Mouse (Mus musculus): ENCODE results near the gene 1600012H06Rik. TPM values are rescaled to one million over a fixed set of nuclear protein-coding genes. Genes with fewer than 3 reads are reported as not detected.
"Not testable (repeated sequence)": the region's sequence is repeated elsewhere in the genome, so short reads cannot be mapped to it uniquely, and the experiment has no call there.

The 1600012H06Rik gene
- total RNA-seq, 2 experiments from 2014 or later: 17.3 to 20.1 TPM

DNA sequence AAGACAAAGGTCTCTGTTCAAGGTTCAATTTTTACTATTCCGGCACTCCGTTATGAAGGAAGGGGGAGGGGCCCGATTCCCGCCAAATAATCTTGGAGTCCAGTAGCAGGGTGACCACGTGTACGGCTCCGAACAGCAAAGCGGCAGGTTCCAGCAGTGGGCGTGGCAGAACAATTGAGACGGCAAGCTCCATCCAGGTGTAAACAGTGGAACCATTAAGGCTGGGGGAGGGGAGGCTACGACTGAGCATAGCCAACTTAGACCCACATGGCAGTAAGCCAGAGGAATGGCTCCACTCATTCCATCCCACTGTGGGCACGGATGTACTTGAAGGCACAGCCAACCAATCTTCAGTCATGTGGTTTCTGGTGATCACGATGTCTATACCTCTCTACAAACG lies 7.7 kb upstream of the 1600012H06Rik start:
- DNase-seq (ENCODE audit: low spot score in 2 of 2); intact Hi-C loops (cut with DNase I): not testable (repeated sequence)

DNA sequence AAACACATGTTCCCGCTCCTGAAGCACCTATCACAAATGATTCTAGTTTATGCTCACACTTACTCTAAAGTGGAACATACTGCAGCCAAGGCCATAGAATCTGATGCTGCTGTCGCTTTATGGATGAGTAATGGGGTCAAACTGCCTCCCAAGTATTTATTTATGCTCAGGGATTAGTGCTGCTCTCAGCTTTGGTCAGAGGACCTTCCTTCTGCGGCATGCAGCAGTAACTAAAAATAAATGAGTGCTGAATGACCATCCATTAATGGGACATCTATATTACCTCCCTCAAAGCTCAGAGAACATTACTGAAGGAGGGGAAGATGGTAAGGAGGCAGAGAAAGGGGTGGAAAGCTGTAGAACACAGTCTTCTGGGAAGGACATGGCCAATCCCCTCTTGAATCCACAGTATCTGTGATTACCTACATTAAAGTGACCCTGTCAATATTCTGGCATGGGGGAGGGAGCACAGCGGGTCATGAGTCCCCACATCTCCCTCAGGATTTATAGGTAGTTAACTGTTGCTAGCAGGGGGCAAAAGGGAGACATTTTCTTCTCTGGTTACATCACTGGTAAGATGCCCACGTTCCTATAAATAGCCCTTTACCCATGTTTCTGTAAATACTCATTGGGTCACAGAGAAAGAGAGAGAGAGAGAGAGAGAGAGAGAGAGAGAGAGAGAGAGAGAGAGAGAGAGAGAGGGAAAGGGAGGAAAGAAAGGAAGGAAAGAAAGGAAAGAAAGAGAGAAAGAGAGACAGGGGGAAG lies 7.0 kb upstream of the 1600012H06Rik start:
- no peak for DNase-seq (ENCODE audit: low spot score in 2 of 2)
- intact Hi-C loops (cut with DNase I): no loop called here

DNA sequence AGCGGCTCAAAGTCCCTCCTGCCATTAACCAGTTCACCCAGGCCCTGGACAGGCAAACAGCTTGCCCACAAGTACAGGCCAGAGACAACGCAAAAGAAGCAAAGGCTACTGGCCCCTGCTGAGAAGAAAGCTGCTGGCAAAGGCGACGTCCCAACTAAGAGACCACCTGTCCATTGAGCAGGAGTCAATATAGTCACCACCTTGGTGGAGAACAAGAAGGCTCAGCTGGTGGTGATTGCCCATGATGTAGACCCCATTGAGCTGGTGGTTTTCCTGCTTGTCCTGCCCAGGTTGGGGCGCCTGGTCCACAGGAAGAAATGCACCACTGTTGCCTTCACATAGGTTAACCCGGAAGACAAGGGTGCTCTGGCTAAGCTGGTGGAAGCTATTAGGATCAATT lies 803 bp upstream of the 1600012H06Rik start:
- DNase-seq (ENCODE audit: low spot score in 2 of 2); intact Hi-C loops (cut with DNase I): not testable (repeated sequence)

DNA sequence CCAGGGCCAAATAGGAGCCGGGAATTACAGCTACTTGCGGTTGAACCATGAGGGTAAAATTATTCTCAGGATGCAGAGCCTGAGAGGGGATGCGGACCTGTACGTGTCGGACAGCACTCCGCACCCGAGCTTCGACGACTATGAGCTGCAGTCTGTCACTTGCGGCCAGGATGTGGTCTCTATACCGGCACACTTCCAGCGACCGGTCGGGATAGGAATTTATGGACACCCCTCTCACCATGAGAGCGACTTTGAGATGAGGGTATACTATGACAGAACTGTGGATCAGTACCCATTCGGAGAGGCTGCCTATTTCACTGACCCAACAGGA lies 710 bp downstream of the 1600012H06Rik start:
- peak in 1 of 2 experiments; percentile 22 for DNase-seq (ENCODE audit: low spot score in 2 of 2)
- intact Hi-C loops (cut with DNase I): no loop called here

DNA sequence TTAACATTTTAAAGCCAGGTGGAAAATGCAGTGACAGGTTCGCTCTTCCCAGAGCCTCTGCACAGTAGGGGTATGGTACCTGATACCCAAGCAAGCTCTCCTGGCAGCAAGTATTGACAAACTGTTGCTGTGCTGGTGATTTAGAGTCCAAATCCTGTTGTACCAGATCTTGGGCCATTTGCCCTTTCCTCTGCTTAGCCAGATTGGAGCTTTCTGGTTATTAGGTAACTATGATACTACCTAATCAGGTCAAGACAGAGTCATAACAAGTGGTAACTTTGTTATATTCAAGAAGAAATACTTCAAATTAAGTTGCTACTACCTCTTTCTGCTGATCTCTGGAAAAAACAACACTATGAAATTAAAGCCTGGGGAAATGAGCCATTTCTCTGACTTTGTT lies 1.6 kb downstream of the 1600012H06Rik start:
- intact Hi-C loops (cut with DNase I): no loop called here
- no peak for DNase-seq (ENCODE audit: low spot score in 2 of 2)

DNA sequence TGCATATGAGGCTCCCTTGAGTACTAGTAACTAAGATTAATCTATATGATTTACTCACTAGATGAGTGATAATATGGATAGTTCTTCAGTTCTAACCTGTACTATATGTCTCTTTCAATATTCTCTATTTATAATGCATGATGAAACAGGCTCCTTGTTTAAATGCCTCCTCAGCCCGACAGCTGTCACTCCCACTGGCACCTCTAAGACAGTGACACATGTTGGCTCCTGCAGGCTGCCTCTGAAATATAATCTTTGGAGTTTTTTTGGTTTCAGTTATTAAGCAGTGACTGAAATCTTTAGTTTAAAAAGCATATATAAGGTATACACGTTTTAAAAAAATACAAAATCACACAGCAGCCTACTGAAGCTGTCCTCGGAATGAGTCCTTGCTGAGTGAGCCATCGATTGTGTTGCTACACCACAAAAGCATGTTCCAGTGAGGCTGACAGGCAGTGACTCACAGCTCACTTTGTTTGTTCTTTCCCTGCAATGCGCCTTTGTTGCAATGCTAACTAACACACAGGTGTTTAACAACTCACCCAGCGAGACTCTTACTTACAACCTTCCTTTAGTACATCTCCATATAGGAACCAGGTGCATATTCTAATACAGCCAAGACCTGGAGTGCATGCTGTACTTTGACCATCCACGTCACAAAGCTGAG lies 6.3 kb downstream of the 1600012H06Rik start:
- DNase-seq (ENCODE audit: low spot score in 2 of 2): no peak
- intact Hi-C loops (cut with DNase I): no loop called here

DNA sequence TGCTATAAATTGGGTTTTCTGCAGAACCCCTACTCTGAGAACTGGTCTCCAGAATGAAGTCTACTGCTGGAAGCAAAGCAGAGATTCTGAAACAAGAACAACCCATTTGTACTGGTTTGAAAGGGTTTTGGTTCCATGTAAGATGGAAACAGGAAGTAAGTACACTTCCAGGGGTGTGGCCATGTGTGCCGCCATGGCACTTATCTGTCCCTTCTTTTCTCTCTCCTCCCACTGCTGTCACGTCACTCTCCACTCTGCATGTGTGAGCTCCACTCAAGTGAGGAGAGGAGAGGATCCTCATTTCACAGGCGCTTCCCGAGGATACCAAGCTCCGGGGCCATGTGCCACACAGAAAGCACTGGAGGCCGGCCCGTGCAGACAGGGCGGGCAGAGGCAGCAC lies 10.5 kb downstream of the 1600012H06Rik start:
- intact Hi-C loops (cut with DNase I): no loop called here
- no peak for DNase-seq (ENCODE audit: low spot score in 2 of 2)

DNA sequence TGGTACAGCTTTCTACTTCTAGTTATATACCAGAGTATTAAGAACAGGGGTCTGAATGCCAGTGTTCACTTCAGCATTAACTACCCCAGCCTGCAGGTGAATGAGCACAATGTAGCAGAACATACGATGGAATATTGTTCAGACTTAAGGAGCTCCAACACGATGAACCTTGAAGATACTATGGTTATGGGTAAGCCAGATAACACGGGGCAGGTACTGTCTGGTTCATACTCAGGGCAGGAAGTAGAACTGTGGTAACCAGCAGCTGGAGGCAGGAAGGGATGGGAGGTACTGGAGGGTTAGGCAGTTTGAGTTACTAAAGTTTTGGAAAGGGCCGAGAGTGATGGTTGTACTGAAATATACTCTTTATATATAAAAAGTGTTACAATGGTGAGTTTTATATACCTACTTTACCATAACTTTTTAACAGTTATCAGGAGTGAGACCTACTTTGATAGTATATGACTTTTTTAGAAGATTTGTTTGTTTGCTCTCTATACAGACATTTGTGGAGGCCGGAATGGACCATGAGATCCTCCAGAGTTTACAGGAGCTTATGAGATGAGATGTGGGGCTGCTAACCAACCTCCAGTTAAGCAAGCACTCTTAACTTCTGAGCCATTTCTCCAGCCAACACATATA lies 15.8 kb downstream of the 1600012H06Rik start:
- intact Hi-C loops (cut with DNase I): no loop called here
- DNase-seq (ENCODE audit: low spot score in 2 of 2): no peak

DNA sequence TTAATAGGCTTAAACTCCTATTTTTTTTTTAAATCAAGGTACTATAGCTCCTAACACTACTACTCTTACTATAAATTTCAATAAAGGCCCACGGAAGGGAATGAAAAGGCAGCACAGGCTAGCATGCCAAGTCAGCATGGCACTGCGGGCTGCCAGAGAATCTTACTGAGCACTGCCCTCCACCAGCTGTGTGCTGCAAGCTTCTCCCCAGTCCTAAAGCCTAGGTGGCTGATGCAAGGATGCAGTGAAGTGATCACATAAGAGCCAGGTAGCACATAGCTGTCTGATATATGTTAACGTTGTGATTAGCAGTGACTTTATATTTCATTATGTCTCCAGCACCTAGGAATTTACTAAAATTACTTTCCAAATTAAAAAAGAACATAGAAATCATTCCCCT lies 17.0 kb downstream of the 1600012H06Rik start:
- DNase-seq (ENCODE audit: low spot score in 2 of 2): no peak
- intact Hi-C loops (cut with DNase I): no loop called here

DNA sequence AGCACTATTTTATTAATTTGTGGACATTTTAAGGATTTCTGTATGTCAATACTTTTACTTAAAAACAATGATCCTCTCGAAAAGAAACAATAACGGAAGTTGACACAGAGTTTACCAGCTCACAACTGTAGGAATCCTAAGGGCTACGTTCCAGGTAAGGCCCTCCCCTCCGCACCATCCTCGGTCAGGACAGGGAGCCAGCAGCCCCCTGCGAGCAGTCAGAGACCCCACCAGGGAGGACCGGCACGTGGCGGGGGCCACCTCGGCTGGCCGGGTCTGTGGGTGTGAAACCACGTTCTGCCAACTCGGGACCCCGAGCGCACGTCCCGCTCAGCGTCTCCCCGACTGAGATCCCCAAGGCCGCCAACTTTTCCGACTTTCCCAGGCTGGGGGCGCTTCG lies 17.5 kb downstream of the 1600012H06Rik start:
- intact Hi-C loops (cut with DNase I): no loop called here
- DNase-seq (ENCODE audit: low spot score in 2 of 2): no peak

DNA sequence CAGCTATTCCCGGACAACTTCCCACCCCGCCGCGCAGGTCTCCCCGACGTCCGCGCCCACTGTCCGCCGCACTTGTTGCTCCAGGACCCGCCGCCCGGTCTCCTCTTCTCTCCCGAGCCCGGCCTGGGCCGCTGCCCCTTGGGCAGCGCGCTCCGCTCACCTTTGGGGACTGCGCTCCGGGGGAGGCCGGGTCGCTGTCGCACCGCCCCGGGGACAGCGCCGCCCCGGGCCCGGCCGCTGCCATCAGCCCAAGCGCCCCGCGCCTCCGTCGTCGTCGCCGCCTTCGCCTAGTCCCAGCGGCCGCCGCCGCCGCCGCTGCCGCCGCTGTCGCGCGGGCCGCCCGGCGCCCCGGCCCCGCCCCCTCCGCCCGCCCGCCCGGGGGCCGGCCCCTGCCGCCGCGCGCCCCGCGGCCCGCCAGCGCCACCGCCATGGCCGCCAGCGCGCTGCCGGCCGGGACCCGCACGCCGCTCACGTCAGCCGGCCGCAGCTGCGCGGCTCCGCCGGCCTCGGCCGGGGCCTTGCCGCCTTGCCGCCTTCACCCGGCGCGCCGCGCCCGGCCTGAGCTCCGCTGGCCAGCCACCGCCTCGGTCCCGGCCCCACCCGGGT lies 18.1 kb downstream of the 1600012H06Rik start, which contains the start of gene Phf10:
TSS of gene Phf10 (minus strand) at position 323 of the 606 bp plus-strand sequence.
- DNase-seq (ENCODE audit: low spot score in 2 of 2); intact Hi-C loops (cut with DNase I): not testable (repeated sequence)

DNA sequence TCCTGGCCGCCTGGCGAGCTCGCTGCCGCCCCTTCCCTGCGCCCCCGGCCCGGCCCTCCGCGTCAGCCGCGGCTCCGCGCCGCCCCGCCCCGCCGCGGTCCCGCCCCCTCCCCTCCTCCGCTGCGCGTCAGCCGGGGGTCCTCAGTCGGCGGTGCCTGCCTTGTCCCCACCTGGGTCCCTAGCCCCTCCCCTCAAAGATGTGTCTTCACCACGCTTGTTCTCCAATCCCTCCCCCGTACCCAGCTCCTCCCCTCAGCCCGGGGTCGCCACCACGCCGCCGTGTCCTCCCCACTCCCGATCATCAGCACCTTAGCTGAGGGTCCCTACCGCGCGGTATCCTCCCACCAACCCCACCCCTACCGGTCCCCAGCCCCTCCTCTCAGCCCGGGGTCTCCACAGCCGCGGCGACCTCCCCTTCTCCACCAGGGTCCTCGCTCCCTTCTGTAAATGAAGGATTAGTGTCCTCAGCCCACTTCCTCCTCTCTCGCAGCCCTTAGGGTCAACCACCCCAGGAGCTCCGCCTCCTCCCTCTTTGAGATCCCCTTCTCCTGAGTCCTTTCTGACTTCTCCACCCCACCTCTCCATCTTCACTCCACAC lies 18.7 kb downstream of the 1600012H06Rik start:
- DNase-seq (ENCODE audit: low spot score in 2 of 2); intact Hi-C loops (cut with DNase I): not testable (repeated sequence)

DNA sequence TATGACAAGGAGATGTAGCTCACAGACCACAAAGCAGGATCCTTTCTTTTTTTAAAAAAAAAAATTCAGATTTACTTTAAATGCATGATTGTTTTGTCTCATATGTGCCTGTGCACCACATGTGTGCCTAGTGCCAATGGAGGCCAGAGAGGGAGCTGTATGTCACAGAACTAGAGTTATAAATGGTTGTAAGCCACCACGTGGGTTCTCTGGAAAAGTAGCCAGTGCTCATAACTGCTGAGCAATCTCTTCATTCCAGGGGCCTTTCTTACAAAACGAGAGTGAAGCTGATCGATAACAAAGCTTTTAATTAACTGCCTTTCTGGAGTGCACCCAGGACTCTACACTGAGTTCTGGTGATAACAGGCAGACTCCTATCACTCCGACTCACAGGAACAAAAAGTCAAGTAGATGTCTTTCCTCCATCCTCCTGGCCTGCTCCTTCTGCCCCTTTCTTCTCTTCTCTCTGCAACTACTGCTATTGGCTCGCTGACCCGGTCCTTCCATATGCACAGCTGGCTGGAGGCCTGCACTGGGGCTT lies 25.5 kb downstream of the 1600012H06Rik start:
- intact Hi-C loops (cut with DNase I); DNase-seq (ENCODE audit: low spot score in 2 of 2): not testable (repeated sequence)

DNA sequence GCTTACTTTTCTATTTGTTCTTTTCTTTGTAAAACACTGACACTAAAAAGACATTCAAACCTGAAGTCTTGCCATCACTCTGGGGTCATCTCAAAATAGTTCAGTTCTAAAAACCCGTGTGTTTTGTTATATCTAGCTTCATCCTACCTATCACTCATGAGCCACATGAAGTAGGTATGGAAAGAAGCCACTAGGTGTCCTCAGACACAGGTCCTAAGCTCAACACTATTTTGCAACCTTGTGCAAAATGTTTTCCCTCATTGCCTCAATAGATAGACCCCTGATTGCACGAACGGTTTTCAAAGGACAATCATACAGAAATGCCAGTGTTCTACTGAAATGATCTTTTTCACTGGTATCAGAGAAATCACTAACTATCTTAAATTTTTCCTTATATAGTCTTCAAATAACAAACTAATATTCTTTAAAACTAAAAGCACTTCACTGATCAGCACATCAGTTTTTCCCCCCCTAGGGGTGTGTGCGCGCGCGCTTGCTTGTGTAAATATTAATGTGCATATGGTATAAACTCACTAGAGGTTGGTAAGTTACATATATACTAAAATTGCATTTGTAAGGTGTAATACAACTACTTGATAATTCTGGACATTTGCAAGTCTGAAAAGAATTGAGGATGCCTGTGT lies 34.9 kb downstream of the 1600012H06Rik start:
- intact Hi-C loops (cut with DNase I); DNase-seq (ENCODE audit: low spot score in 2 of 2): not testable (repeated sequence)

DNA sequence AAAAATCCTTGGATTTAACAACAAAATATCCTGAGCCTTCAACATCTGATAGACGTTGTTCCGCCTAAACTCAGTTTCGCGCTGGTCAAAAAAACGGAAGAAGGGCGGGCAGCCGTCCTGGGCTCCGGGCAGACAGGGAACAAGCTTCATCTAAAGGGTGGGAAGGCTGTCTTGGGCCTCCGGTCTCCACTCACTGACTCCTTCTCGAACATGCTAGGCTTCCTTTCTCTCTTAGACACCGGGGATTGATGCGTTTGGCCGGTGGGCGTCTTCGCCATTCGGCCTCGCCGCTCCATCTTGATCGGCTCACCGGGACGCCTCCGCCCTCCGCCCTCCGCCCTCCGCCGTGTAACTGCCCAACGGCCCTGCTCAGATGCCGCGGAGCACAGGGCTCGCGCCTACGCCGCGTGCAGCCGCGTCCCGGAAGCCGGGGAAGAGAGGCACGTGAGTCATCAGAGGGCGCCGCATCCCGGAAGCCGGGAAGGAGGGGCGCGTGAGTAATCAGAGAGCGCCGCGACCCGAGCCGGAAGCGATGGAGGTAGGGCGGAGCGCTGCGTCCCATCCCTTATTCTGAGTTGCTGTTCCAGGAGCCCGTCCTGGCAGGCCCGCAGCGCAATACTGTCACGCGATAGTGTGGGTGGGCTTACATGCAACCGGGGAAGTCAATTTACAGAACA lies 35.5 kb downstream of the 1600012H06Rik start, which contains the start of the genes 9030025P20Rik and Gm3417:
TSS of gene 9030025P20Rik (plus strand) at position 107 of the 677 bp plus-strand sequence.
TSS of gene Gm3417 (minus strand) at position 429 of the 677 bp plus-strand sequence.
- DNase-seq (ENCODE audit: low spot score in 2 of 2); intact Hi-C loops (cut with DNase I): not testable (repeated sequence)

DNA sequence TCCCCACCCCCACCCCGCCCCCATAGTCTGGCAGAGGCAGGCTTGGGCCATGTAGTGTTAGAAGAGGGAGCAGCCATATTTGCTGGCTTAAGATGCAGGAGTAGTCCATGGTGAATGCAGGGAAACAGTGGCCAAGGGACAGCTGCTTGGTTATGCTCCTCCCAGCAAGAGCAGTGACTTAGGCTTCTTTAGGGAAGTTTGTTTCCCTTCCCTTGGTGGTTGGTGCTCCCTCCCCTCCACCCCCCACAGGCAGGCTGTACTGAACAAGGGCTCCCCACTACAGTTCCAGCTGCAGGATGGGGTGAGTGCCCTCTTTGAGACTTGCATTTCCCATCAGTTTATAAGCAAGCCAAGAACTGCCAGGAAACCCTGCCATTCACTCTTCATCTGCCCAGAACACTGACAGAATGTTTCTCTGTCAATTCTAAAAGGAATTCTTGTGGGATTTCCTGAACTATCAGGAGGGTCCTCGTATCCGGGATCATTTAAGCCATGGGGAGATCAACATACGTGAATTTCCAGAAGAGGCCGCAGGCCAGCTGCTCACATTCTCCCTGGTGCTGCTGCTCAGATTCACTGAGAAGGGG lies 47.2 kb downstream of the 1600012H06Rik start:
- intact Hi-C loops (cut with DNase I); DNase-seq (ENCODE audit: low spot score in 2 of 2): not testable (repeated sequence)

DNA sequence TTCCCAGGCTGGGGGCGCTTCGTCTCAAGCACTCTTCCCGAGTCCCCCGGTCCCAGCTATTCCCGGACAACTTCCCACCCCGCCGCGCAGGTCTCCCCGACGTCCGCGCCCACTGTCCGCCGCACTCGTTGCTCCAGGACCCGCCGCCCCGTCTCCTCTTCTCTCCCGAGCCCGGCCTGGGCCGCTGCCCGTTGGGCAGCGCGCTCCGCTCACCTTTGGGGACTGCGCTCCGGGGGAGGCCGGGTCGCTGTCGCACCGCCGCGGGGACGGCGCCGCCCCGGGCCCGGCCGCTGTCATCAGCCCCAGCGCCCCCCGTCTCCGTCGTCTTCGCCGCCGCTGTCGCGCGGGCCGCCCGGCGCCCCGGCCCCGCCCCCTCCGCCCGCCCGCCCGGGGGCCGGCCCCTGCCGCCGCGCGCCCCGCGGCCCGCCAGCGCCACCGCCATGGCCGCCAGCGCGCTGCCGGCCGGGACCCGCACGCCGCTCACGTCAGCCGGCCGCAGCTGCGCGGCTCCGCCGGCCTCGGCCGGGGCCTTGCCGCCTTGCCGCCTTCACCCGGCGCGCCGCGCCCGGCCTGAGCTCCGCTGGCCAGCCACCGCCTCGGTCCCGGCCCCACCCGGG lies 49.6 kb downstream of the 1600012H06Rik start:
- intact Hi-C loops (cut with DNase I); DNase-seq (ENCODE audit: low spot score in 2 of 2): not testable (repeated sequence)

Data from left cerebral cortex, postnatal 14 days (tissue).